Mouse (Mus musculus) lung, postnatal 25 days (tissue): ENCODE results near the gene Wfdc16.

ENCODE experiments used
- DNase-seq: peaks from one replicate; pipeline ENCODE4 v3.0.0; 2022; ENCODE audit warnings: low spot score

The Wfdc16 gene

DNA sequence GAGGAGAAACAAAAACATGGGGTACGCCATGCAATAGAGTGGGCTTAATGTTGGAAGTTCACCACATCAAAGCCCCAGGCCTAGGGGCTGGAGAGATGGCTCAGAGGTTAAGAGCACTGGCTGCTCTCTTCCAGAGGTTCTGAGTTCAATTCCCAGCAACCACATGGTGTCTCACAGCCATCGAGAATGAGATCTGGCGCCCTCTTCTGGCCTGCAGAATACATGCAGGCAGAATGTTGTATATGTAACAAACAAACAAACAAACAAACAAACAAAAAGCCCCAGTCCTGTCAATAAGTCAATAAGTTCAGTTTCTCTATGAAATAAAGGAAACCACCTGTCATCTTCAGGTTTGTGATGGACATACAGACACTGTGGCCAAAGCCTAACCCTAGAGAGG is 38.4 kb downstream of the Wfdc16 start:
- no peak for DNase-seq

DNA sequence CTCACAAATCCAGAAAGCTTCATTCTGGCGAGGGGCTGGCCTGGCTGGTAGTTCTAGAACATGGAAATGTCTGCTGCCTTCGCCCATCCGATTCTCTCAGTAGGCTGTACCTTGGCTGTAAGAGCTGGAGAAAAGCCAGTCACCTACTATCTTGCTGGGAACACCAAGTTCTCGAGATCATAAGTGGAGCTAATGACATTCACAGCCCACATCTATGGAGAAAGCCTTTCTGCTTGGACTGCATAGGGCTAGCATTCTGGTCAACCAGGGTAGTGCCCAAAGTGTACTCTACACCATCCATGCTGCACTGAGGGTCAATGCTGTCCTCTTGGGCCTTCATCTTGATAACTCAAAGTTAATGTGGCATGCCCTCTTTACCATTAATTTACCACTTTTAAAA is 45.1 kb downstream of the Wfdc16 start, which contains the start of gene Eppin:
Gene Eppin, minus strand, starts transcription at position 101 of the 400 bp plus-strand sequence.
- DNase-seq = no peak

DNA sequence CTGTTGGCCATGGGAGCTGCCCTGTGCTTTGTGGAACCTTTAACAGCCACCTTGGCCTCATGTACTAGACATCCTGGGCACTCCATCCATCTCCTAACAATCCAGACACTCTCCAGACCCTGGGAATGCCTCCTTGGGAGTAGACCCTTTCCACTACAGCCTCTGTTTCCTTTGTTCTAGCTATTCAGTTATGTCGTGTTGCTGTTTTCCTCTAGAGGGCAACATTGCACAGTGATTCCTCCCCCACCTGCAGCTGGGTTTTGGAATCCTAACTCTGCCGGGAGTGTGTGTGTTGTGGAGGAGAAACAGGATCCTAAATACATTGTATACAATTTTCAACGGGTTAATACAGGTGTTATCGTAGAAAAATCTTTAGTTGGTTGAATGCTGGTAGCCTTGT is 46.6 kb downstream of the Wfdc16 start:
- DNase-seq = peak; percentile 22

DNA sequence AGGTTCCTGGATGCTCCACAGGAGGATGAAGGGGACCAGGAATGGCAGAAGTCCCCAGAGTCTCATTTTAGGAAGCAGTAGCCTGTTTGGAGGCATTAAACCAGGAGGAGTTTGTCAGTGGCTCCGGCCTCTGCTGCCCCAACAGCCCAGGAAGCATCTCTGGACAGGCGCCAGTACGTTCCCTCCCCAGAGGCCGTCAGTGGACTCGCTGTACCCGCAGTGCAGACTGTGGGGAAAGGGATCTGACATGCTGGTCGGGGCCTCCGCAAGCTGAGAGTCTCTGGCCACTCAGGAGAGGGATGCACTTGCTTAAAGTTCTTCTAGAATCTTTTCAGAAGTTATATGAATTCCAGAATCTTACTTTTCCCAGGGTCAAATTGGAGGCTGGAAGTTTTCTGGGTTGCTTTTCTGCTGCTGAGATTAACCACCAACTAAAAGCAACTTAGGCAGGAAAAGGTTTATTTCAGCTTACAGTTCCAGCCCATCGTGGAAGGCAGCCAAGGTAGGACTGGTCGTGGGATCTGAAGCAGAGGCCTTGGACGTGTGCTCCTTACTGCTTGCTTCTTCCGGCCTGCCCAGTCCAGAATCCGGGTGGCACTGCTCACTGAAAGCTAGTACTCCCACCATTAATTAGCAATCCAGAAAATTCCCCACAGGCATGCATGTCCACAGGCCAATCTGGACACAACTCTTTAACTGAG is 53.4 kb downstream of the Wfdc16 start, which contains the start of gene Wfdc6a:
Gene Wfdc6a, minus strand, starts transcription at position 423 of the 701 bp plus-strand sequence.
- peak; percentile 35 for DNase-seq
